Mouse (Mus musculus) MEL (cell line): ENCODE results near the gene BC024978.

Experiments used
- CTCF ChIP-seq, 3 experiments: IDR thresholded peaks in 2 of 3; conservative IDR thresholded peaks in 1 of 3; 2 replicates each; pipeline ENCODE4 v1.5.1; 2011 to 2012; ENCODE audit warnings: low read length in 3 of 3, low read depth in 2 of 3, mild to moderate bottlenecking in 2 of 3, improper control_type of control experiment in 1 of 3, inconsistent platforms in 1 of 3, mixed read lengths in 1 of 3, moderate library complexity in 1 of 3; ENCODE audit not compliant: control insufficient read depth in 1 of 3, insufficient read depth in 1 of 3, poor library complexity in 1 of 3, severe bottlenecking in 1 of 3
- E2F4 ChIP-seq: IDR thresholded peaks from 2 replicates; pipeline ENCODE4 v1.6.1; 2011; ENCODE audit warnings: low read depth, low read length, improper control_type of control experiment, borderline replicate concordance
- HCFC1 ChIP-seq: IDR thresholded peaks from 2 replicates; pipeline ENCODE4 v1.6.1; 2012; ENCODE audit warnings: low read depth, mild to moderate bottlenecking, inconsistent platforms, low read length, improper control_type of control experiment, moderate library complexity
- MAFK ChIP-seq: IDR thresholded peaks from 2 replicates; pipeline ENCODE4 v1.6.1; 2011; ENCODE audit warnings: low read depth, mild to moderate bottlenecking, low read length, improper control_type of control experiment, borderline replicate concordance
- POLR2A ChIP-seq, 2 experiments: IDR thresholded peaks; 2 replicates each; pipeline ENCODE4 v1.6.1; 2011 to 2012; ENCODE audit warnings: low read length in 2 of 2, mild to moderate bottlenecking in 2 of 2, control low read depth in 1 of 2, improper control_type of control experiment in 1 of 2, low read depth in 1 of 2, moderate library complexity in 1 of 2; ENCODE audit not compliant: control insufficient read depth in 1 of 2, insufficient read depth in 1 of 2, poor library complexity in 1 of 2
- RCOR1 ChIP-seq: IDR thresholded peaks from 2 replicates; pipeline ENCODE4 v1.6.1; 2012; ENCODE audit warnings: low read depth, mild to moderate bottlenecking, inconsistent platforms, low read length, improper control_type of control experiment
- SMC3 ChIP-seq: IDR thresholded peaks from 2 replicates; pipeline ENCODE4 v1.6.1; 2011; ENCODE audit warnings: low read depth, low read length, improper control_type of control experiment
- TAL1 ChIP-seq: IDR thresholded peaks from 2 replicates; pipeline ENCODE4 v1.6.1; 2012; ENCODE audit warnings: mild to moderate bottlenecking, inconsistent platforms, low read length, moderate library complexity, mixed read lengths
- TCF12 ChIP-seq: IDR thresholded peaks from 2 replicates; pipeline ENCODE4 v1.6.1; 2014; ENCODE audit warnings: low read depth, mild to moderate bottlenecking, inconsistent platforms, low read length, improper control_type of control experiment, moderate library complexity
- USF1 ChIP-seq: IDR thresholded peaks from 2 replicates; pipeline ENCODE4 v1.6.1; 2014; ENCODE audit warnings: low read depth, mild to moderate bottlenecking, inconsistent platforms, low read length, improper control_type of control experiment, moderate library complexity
- ZKSCAN1 ChIP-seq: IDR thresholded peaks from 2 replicates; pipeline ENCODE4 v1.6.1; 2012; ENCODE audit warnings: low read depth, mild to moderate bottlenecking, inconsistent platforms, low read length, improper control_type of control experiment, moderate library complexity
- ZNF384 ChIP-seq: IDR thresholded peaks from 2 replicates; pipeline ENCODE4 v1.6.1; 2012; ENCODE audit warnings: low read depth, mild to moderate bottlenecking, inconsistent platforms, low read length, improper control_type of control experiment

- TF ChIP-seq USF1, result peak; percentile 71
- peak; percentile 8 to 19 (median 10); a peak in 2 of 6 replicates for TF ChIP-seq CTCF (IDR thresholded peaks at IDR 0.05 in 2 of 3, conservative IDR thresholded peaks at IDR 0.05 in 1 of 3; ENCODE audit: control insufficient read depth in 1 of 3, insufficient read depth in 1 of 3, low read depth in 2 of 3, low read length in 3 of 3, poor library complexity in 1 of 3, severe bottlenecking in 1 of 3)
- TF ChIP-seq E2F4, result no peak
- TF ChIP-seq MAFK, result no peak
- no peak for TF ChIP-seq TCF12
- TF ChIP-seq RCOR1, result no peak
- TF ChIP-seq HCFC1, result peak; percentile 80
- peak in 1 of 2 experiments; percentile 62; a peak in 1 of 4 replicates for TF ChIP-seq POLR2A (IDR thresholded peaks at IDR 0.05; ENCODE audit: control insufficient read depth in 1 of 2, insufficient read depth in 1 of 2, low read depth in 1 of 2, low read length in 2 of 2, poor library complexity in 1 of 2)
- no peak for TF ChIP-seq ZKSCAN1
- no peak for TF ChIP-seq SMC3
- no peak for TF ChIP-seq ZNF384
- TF ChIP-seq TAL1, result no peak
These were observed 17.0 kb upstream of the BC024978 start, which contains the start of gene Rab4b for GRCm38 (mm10) chr7:27178324-27179216.
